8 mouse cellular contexts compared by ENCODE assay signal in the genomic region with DNA sequence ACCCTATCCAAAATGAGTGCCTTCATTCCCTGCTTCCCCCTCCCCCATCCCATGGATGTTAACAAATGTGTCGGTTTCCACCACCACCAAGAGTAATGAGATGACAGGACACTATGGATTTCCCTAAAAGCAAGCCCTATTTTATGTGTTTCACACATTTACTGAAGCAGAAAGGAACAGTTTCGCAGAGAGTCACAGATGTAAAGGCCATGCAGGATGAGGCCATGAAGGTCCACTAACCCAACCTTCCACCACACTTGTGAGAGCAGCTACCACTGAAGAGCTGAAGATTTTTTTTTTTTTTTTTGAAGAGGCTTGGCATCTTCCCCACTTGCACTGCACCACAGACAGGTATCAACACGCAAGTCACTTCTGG. TPM values are rescaled to one million over a fixed set of nuclear protein-coding genes. Genes with fewer than 3 reads are reported as not detected.
DNase-seq lines count a peak whose midpoint lies in the region; ATAC-seq and TF ChIP-seq lines count a peak whose summit lies in the region.

No protein-coding gene starts in this region.

- no peaks in the 10 kb centered on the region for H3K9me3 ChIP-seq in heart, embryonic 16.5 days (replicated peaks; ENCODE audit: control insufficient read depth, low read length)
- H3K9me3 ChIP-seq in forebrain, embryonic 15.5 days, result no peaks in the 10 kb centered on the region
- no peaks in the 10 kb centered on the region for H3K9me3 ChIP-seq in liver, postnatal 0 days (ENCODE audit: low read length)

- WGBS in heart, embryonic 16.5 days, result 17% methylated on average over 3 of the region's 3 CpGs
- 21% methylated on average over 3 of the region's 3 CpGs for WGBS in forebrain, embryonic 15.5 days
- 24% methylated on average over 3 of the region's 3 CpGs for WGBS in liver, postnatal 0 days (ENCODE audit: insufficient replicate concordance)

- DNase-seq in heart, adult 11 months, result no peak
- DNase-seq in 3T3-L1 (ENCODE audit: low read depth, low spot score), result peak; percentile 65
- peak; percentile 21 for DNase-seq in MEL-GATA-1-ER (ENCODE audit: extremely low read depth, low read depth)
- no peak for DNase-seq in liver, postnatal 0 days
- no peak for DNase-seq in urinary bladder, adult 18-20 months (ENCODE audit: low spot score in 2 of 2)
- DNase-seq in kidney, postnatal 25 days, result no peak

- TF ChIP-seq EP300 in liver, postnatal 0 days (IDR thresholded peaks at IDR 0.05; ENCODE audit: low read depth), result no peak

- peaks cover 13% of the 10 kb centered on the region for H3K4me1 ChIP-seq in heart, embryonic 16.5 days (ENCODE audit: control insufficient read depth, insufficient read depth, low read length)
- peaks cover 15% of the 10 kb centered on the region for H3K4me1 ChIP-seq in forebrain, embryonic 15.5 days
- H3K4me1 ChIP-seq in liver, postnatal 0 days (ENCODE audit: insufficient read depth), result peaks cover 7% of the 10 kb centered on the region

- H3K27ac ChIP-seq in heart, embryonic 16.5 days (ENCODE audit: low read length), result peak overlapping the region; percentile 97
- H3K27ac ChIP-seq in forebrain, embryonic 15.5 days (replicated peaks), result peak overlapping the region; percentile 99
- peak overlapping the region; percentile 89 for H3K27ac ChIP-seq in liver, postnatal 0 days (ENCODE audit: low read depth)

- no peak for TF ChIP-seq CTCF in liver, postnatal 0 days (IDR thresholded peaks at IDR 0.05; ENCODE audit: low read depth)

- no peaks in the 10 kb centered on the region for H3K36me3 ChIP-seq in heart, embryonic 16.5 days (ENCODE audit: control insufficient read depth, insufficient read depth)
- no peaks in the 10 kb centered on the region for H3K36me3 ChIP-seq in forebrain, embryonic 15.5 days
- no peaks in the 10 kb centered on the region for H3K36me3 ChIP-seq in liver, postnatal 0 days (replicated peaks; ENCODE audit: insufficient read depth, low read length)

- no peak for ATAC-seq in heart, embryonic 16.5 days (replicated peaks; ENCODE audit: extremely low read depth, insufficient read depth, low FRiP score)
- no peak for ATAC-seq in forebrain, embryonic 15.5 days (replicated peaks)
- ATAC-seq in liver, postnatal 0 days, result no peak

- peak overlapping the region; percentile 91 for H3K9ac ChIP-seq in heart, embryonic 16.5 days (ENCODE audit: low read length)
- peak overlapping the region; percentile 90 for H3K9ac ChIP-seq in forebrain, embryonic 15.5 days (replicated peaks)
- H3K9ac ChIP-seq in liver, postnatal 0 days (replicated peaks), result peak overlapping the region; percentile 84

- H3K4me3 ChIP-seq in heart, embryonic 16.5 days (ENCODE audit: low read length), result peak overlapping the region; percentile 85
- H3K4me3 ChIP-seq in forebrain, embryonic 15.5 days, result peak overlapping the region; percentile 93
- peak overlapping the region; percentile 74 for H3K4me3 ChIP-seq in liver, postnatal 0 days (ENCODE audit: low read depth, low read length)

- peak overlapping the region; percentile 85 for H3K4me2 ChIP-seq in heart, embryonic 16.5 days (ENCODE audit: low read depth, low read length)
- peak overlapping the region; percentile 64 for H3K4me2 ChIP-seq in forebrain, embryonic 15.5 days (replicated peaks)
- H3K4me2 ChIP-seq in liver, postnatal 0 days (ENCODE audit: low read depth, low read length), result peak overlapping the region; percentile 75

- no peaks in the 10 kb centered on the region for H3K27me3 ChIP-seq in heart, embryonic 16.5 days (ENCODE audit: control insufficient read depth, insufficient read depth, low read length)
- no peaks in the 10 kb centered on the region for H3K27me3 ChIP-seq in forebrain, embryonic 15.5 days
- no peaks in the 10 kb centered on the region for H3K27me3 ChIP-seq in liver, postnatal 0 days (ENCODE audit: insufficient read depth, low read length)

RNA-seq across cellular contexts. Expression of gene Copg2, which starts 0.8 kb away (rescaled TPM):
- 18.9 and 20.9 TPM in 2 replicates for polyA plus RNA-seq in heart, embryonic 16.5 days (2015; fragmentation: Nextera tagmentation; extraction: Ambion mirVana)
- polyA plus RNA-seq in forebrain, embryonic 15.5 days (2015; fragmentation: Nextera tagmentation; extraction: Ambion mirVana), result 25.6 and 27.2 TPM in 2 replicates
- polyA plus RNA-seq in liver, postnatal 0 days (2015; fragmentation: Nextera tagmentation; extraction: Ambion mirVana), result 6.3 and 6.6 TPM in 2 replicates

RNA-seq across cellular contexts. Expression of gene Tsga13, which starts 19.6 kb away (rescaled TPM):
- polyA plus RNA-seq in heart, embryonic 16.5 days (2015; fragmentation: Nextera tagmentation; extraction: Ambion mirVana), result 0.12 TPM in 2 replicates
- polyA plus RNA-seq in forebrain, embryonic 15.5 days (2015; fragmentation: Nextera tagmentation; extraction: Ambion mirVana), result 0.23 and 0.51 TPM in 2 replicates
- polyA plus RNA-seq in liver, postnatal 0 days (2015; fragmentation: Nextera tagmentation; extraction: Ambion mirVana), result not detected in 2 replicates

Comparison
In these comparisons a context has a peak if more than half of its experiments do, and no peak if none do; other contexts are left out.
1. DNase-seq: peak in 3T3-L1 (single experiment) and MEL-GATA-1-ER (single experiment); none in heart, adult 11 months (single experiment), liver, postnatal 0 days (single experiment), urinary bladder, adult 18-20 months (0 of 2) and kidney, postnatal 25 days (0 of 2).
2. Peak in every context shown above with its lines, with median percentiles within 50 percentile points of each other: H3K27ac ChIP-seq, H3K4me2 ChIP-seq, H3K4me3 ChIP-seq and H3K9ac ChIP-seq.